Mouse (Mus musculus): Measurements from ENCODE around the gene Gm5475. TPM values are rescaled to one million over a fixed set of nuclear protein-coding genes. Genes with fewer than 3 reads are reported as not detected.

Gm5475 gene
- 0.02 TPM in 1 of 2 replicates, not detected in the other for polyA plus RNA-seq (2012)

GRCm38 (mm10) chr15:100421758-100422197, at the start of gene Gm5475:
Gene Gm5475 (plus strand): TSS chr15:100422147.

GRCm38 (mm10) chr15:100424396-100425122, 2.6 kb downstream of the Gm5475 start, which contains the start of gene Slc11a2:
Gene Slc11a2 (minus strand): TSS chr15:100425072.

GRCm38 (mm10) chr15:100468295-100469188, 46.6 kb downstream of the Gm5475 start, which contains the start of gene Letmd1:
Gene Letmd1 (plus strand): TSS chr15:100469023.

Other genes starting within 250 kb of the Gm5475 start
- gene Atf1, start 194.3 kb upstream of the Gm5475 start, polyA plus RNA-seq (2012) = 65.3 and 69.3 TPM in 2 replicates
- not detected in 2 replicates for gene Tmprss12, start 141.3 kb upstream of the Gm5475 start, polyA plus RNA-seq (2012)
- gene Mettl7a1, start 118.0 kb upstream of the Gm5475 start, polyA plus RNA-seq (2012) = 66.1 and 85.3 TPM in 2 replicates
- not detected in 2 replicates for gene Mettl7a3, start 87.2 kb upstream of the Gm5475 start, polyA plus RNA-seq (2012)
- not detected in 2 replicates for gene Methig1, start 69.0 kb upstream of the Gm5475 start, polyA plus RNA-seq (2012)
- not detected in 2 replicates for gene Mettl7a2, start 68.9 kb upstream of the Gm5475 start, polyA plus RNA-seq (2012)
- gene Higd1c, start 57.6 kb upstream of the Gm5475 start, polyA plus RNA-seq (2012) = not detected in 2 replicates
- 2.4 and 3.1 TPM in 2 replicates for gene Slc11a2, start 2.9 kb downstream of the Gm5475 start, polyA plus RNA-seq (2012)
- gene Letmd1, start 46.9 kb downstream of the Gm5475 start, polyA plus RNA-seq (2012) = 58.4 and 60.8 TPM in 2 replicates
- gene Csrnp2, start 73.3 kb downstream of the Gm5475 start, polyA plus RNA-seq (2012) = 1.3 TPM in 2 replicates
- gene Tfcp2, start 129.9 kb downstream of the Gm5475 start, polyA plus RNA-seq (2012) = 2.9 and 5.3 TPM in 2 replicates
- 3.2 and 5.3 TPM in 2 replicates for gene Pou6f1, start 177.8 kb downstream of the Gm5475 start, polyA plus RNA-seq (2012)
- gene Dazap2, start 193.2 kb downstream of the Gm5475 start, polyA plus RNA-seq (2012) = 82.8 and 92.2 TPM in 2 replicates
- 7.6 and 9.8 TPM in 2 replicates for gene Smagp, start 214.8 kb downstream of the Gm5475 start, polyA plus RNA-seq (2012)
- gene Bin2, start 247.4 kb downstream of the Gm5475 start, polyA plus RNA-seq (2012) = 205 and 262 TPM in 2 replicates